Mouse (Mus musculus) hindbrain, embryonic 12.5 days (tissue): Measurements from ENCODE around the gene Ccdc154. TPM values are rescaled to one million over a fixed set of nuclear protein-coding genes. Genes with fewer than 3 reads are reported as not detected.

Source experiments
- polyA plus RNA-seq: library from polyadenylated mRNA; unstranded; fragments of >200 nt; fragmentation: Nextera tagmentation; extraction: Ambion mirVana; gene quantifications from 2 replicates; pipeline ENCODE4 v1.2.1, GENCODE M21; 2016

Gene Ccdc154
- polyA plus RNA-seq, 1 experiment from 2014 or later, result not detected

Other genes starting within 250 kb of the Ccdc154 start
- gene Mapk8ip3, start 225.5 kb upstream of the Ccdc154 start, polyA plus RNA-seq, result 84.7 and 86.0 TPM in 2 replicates
- gene Jpt2, start 201.8 kb upstream of the Ccdc154 start, polyA plus RNA-seq, result 210 and 212 TPM in 2 replicates
- gene Cramp1l, start 146.7 kb upstream of the Ccdc154 start, polyA plus RNA-seq, result 13.8 and 13.9 TPM in 2 replicates
- gene Ift140, start 146.4 kb upstream of the Ccdc154 start, polyA plus RNA-seq, result 26.7 and 27.6 TPM in 2 replicates
- gene Tmem204, start 78.9 kb upstream of the Ccdc154 start, polyA plus RNA-seq, result 8.5 and 9.5 TPM in 2 replicates
- gene Telo2, start 46.5 kb upstream of the Ccdc154 start, polyA plus RNA-seq, result 42.5 and 43.2 TPM in 2 replicates
- gene Ptx4, start 41.7 kb upstream of the Ccdc154 start, polyA plus RNA-seq, result not detected in 2 replicates
- 24.4 and 26.9 TPM in 2 replicates for gene Clcn7, start 29.1 kb upstream of the Ccdc154 start, polyA plus RNA-seq
- not detected in 2 replicates for gene Gm38655, start 13.0 kb downstream of the Ccdc154 start, polyA plus RNA-seq
- gene BC003965, start 22.1 kb downstream of the Ccdc154 start, polyA plus RNA-seq, result 33.6 and 34.6 TPM in 2 replicates
- 13.0 and 13.3 TPM in 2 replicates for gene Unkl, start 25.9 kb downstream of the Ccdc154 start, polyA plus RNA-seq
- gene Gnptg, start 77.7 kb downstream of the Ccdc154 start, polyA plus RNA-seq, result 59.4 and 59.5 TPM in 2 replicates
- 60.0 and 61.8 TPM in 2 replicates for gene Tsr3, start 77.7 kb downstream of the Ccdc154 start, polyA plus RNA-seq
- 5.5 and 5.9 TPM in 2 replicates for gene Baiap3, start 93.9 kb downstream of the Ccdc154 start, polyA plus RNA-seq
- 713 and 760 TPM in 2 replicates for gene Ube2i, start 112.2 kb downstream of the Ccdc154 start, polyA plus RNA-seq
- gene Prss34, start 135.9 kb downstream of the Ccdc154 start, polyA plus RNA-seq, result not detected in 2 replicates
- gene Prss28, start 146.2 kb downstream of the Ccdc154 start, polyA plus RNA-seq, result not detected in 2 replicates
- gene Prss29, start 156.2 kb downstream of the Ccdc154 start, polyA plus RNA-seq, result not detected in 2 replicates
- not detected in 2 replicates for gene Tpsab1, start 183.1 kb downstream of the Ccdc154 start, polyA plus RNA-seq
- not detected in 2 replicates for gene Tpsb2, start 203.8 kb downstream of the Ccdc154 start, polyA plus RNA-seq
- gene Tpsg1, start 206.8 kb downstream of the Ccdc154 start, polyA plus RNA-seq, result 0.86 TPM in 1 of 2 replicates, not detected in the other